Mouse (Mus musculus): Measurements from ENCODE around the gene Emp1. TPM values are rescaled to one million over a fixed set of nuclear protein-coding genes. Genes with fewer than 3 reads are reported as not detected.

The Emp1 gene
- total and polyA plus RNA-seq, 3 experiments: not detected

DNA sequence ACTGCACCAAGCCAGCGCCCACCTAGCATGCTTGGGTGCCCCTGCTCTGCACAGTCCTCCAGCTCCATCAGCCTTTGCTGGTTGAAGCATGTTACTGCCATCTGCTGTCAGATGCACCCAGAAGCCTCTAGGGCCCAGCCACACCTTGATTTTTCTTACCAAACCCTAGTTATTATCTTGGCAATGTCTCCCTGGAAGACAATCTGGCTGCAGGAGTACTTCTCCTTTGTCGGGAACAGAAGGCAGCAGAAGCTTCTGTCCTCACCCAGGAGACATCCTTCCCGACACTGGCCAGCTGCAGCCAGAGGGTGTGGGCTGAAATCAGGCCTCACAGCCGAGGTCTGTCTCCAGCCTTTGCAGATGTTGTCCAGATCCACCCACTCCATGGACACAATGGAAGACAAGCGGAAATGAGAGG is 7.2 kb downstream of the Emp1 start:
- H3K4me1 ChIP-seq (ENCODE audit: control insufficient read depth in 1 of 2, insufficient read depth in 2 of 2, low read length in 2 of 2): no peaks in the 10 kb centered on the region
- no peaks in the 10 kb centered on the region for H3K9me3 ChIP-seq (replicated peaks; ENCODE audit: insufficient read depth, low read length)
- TF ChIP-seq POLR2AphosphoS2 (IDR thresholded peaks at IDR 0.05; ENCODE audit: low read length) (no peak), USF2 (IDR thresholded peaks at IDR 0.05; ENCODE audit: borderline replicate concordance in 1 of 2, insufficient read depth in 1 of 2, low read depth in 1 of 2, low read length in 2 of 2) (no peak), MAX (IDR thresholded peaks at IDR 0.05; ENCODE audit: low read length) (no peak)
- no peak overlapping the region for H3K9ac ChIP-seq (ENCODE audit: control insufficient read depth, low read depth, low read length, poor library complexity, severe bottlenecking)
- H3K27me3 ChIP-seq (ENCODE audit: control insufficient read depth in 1 of 2, insufficient read depth in 2 of 2, low read length in 2 of 2): no peaks in the 10 kb centered on the region
- H3K4me3 ChIP-seq (ENCODE audit: control insufficient read depth in 1 of 2, insufficient read depth in 1 of 2, low read depth in 2 of 2, low read length in 2 of 2): no peak overlapping the region
- H3K36me3 ChIP-seq (ENCODE audit: control insufficient read depth in 1 of 2, insufficient read depth in 2 of 2, low read length in 2 of 2): no peaks in the 10 kb centered on the region
- no peaks in the 10 kb centered on the region for H3K79me2 ChIP-seq (ENCODE audit: control insufficient read depth, insufficient read depth, low read length, poor library complexity)
- no peak for DNase-seq (ENCODE audit: low read depth, low spot score)
- H3K27ac ChIP-seq (ENCODE audit: control insufficient read depth, low read depth, low read length): no peak overlapping the region

DNA sequence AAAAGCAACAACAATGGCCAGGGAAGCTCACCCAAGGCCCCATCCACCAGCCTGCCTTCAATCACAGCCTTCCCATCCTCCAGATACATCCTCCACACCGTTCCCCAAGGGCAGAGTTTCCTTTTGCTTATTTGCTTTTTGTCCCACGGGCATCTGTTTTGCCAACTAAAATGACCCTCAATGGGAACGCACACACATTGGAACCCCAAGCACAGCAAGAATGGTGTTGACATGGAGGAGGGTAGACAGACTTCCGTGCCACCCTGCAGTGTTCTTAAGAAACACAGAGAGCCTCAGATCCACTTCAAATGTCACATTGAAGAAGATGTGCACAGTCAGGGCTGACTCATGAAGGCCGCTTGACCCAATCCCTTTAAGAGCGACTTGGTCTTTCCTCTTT is 8.6 kb downstream of the Emp1 start:
- Histone ChIP-seq H3K9ac (ENCODE audit: control insufficient read depth, low read depth, low read length, poor library complexity, severe bottlenecking) (no peak overlapping the region), H3K36me3 (ENCODE audit: control insufficient read depth in 1 of 2, insufficient read depth in 2 of 2, low read length in 2 of 2) (no peaks in the 10 kb centered on the region), H3K27ac (ENCODE audit: control insufficient read depth, low read depth, low read length) (no peak overlapping the region), H3K9me3 (replicated peaks; ENCODE audit: insufficient read depth, low read length) (no peaks in the 10 kb centered on the region), H3K79me2 (ENCODE audit: control insufficient read depth, insufficient read depth, low read length, poor library complexity) (no peaks in the 10 kb centered on the region), H3K4me1 (ENCODE audit: control insufficient read depth in 1 of 2, insufficient read depth in 2 of 2, low read length in 2 of 2) (no peaks in the 10 kb centered on the region), H3K4me3 (ENCODE audit: control insufficient read depth in 1 of 2, insufficient read depth in 1 of 2, low read depth in 2 of 2, low read length in 2 of 2) (no peak overlapping the region), H3K27me3 (ENCODE audit: control insufficient read depth in 1 of 2, insufficient read depth in 2 of 2, low read length in 2 of 2) (no peaks in the 10 kb centered on the region)
- no peak for DNase-seq (ENCODE audit: low read depth, low spot score)
- TF ChIP-seq POLR2AphosphoS5 (IDR thresholded peaks at IDR 0.05; ENCODE audit: borderline replicate concordance, low read depth, low read length) (no peak), ZKSCAN1 (IDR thresholded peaks at IDR 0.05; ENCODE audit: low read depth, low read length) (no peak), RCOR1 (IDR thresholded peaks at IDR 0.05; ENCODE audit: low read depth, low read length) (no peak), UBTF (IDR thresholded peaks at IDR 0.05; ENCODE audit: borderline replicate concordance, insufficient read depth, low read depth, low read length) (no peak), NELFE (IDR thresholded peaks at IDR 0.05; ENCODE audit: low read depth, low read length) (no peak), MAFK (IDR thresholded peaks at IDR 0.05; ENCODE audit: borderline replicate concordance, low read depth, low read length) (no peak), GATA1 (IDR thresholded peaks at IDR 0.05; ENCODE audit: low read depth, low read length) (no peak), KAT2A (conservative IDR thresholded peaks at IDR 0.05; ENCODE audit: low read depth, low read length) (no peak), MXI1 (IDR thresholded peaks at IDR 0.05; ENCODE audit: low read depth, low read length) (no peak), ZNF384 (IDR thresholded peaks at IDR 0.05; ENCODE audit: low read depth, low read length) (no peak), MAZ (IDR thresholded peaks at IDR 0.05; ENCODE audit: low read depth, low read length) (no peak), BHLHE40 (IDR thresholded peaks at IDR 0.05; ENCODE audit: borderline replicate concordance, low read depth, low read length) (no peak), MYC (IDR thresholded peaks at IDR 0.05; ENCODE audit: low read depth, low read length) (no peak), EP300 (IDR thresholded peaks at IDR 0.05; ENCODE audit: low read depth in 1 of 2, low read length in 2 of 2) (no peak), ETS1 (IDR thresholded peaks at IDR 0.05; ENCODE audit: low read depth, low read length) (no peak), TBP (IDR thresholded peaks at IDR 0.05; ENCODE audit: low read depth, low read length) (no peak), USF2 (IDR thresholded peaks at IDR 0.05; ENCODE audit: borderline replicate concordance in 1 of 2, insufficient read depth in 1 of 2, low read depth in 1 of 2, low read length in 2 of 2) (no peak), TCF12 (IDR thresholded peaks at IDR 0.05; ENCODE audit: low read depth, low read length) (no peak)

Measured in MEL (cell line).